Mouse (Mus musculus) CH12F3 (cell line): Measurements from ENCODE around the gene Klra7.
"Not testable (repeated sequence)": the region's sequence is repeated elsewhere in the genome, so short reads cannot be mapped to it uniquely, and the experiment has no call there.

ENCODE experiments used
- in situ Hi-C: fragments of 300-500 bp; cut with MboI; formaldehyde crosslinking; loops from 2 replicates; pipeline ENCODE4 v1.14.3; 2020; ENCODE audit warnings: low sequenced_read_pairs

Gene Klra7

DNA sequence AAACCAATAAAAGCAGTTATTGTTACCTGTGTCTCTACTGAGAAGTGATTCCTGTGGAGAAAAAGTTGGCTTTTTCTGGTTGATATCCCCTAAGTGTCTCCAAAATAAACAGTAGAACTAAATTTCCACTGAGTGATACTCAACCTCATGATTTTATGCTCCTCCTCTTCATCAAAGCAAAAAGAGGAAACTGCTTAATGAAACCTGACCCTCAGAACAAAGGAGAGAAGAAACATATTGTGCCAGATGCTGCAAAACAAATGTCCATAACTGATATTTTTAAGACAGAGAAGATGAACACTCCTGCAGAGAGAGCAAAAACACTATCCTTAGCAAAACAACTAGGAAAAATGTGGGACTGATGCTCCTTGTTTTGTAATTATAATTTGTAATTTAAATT is at the start of gene Klra7:
Gene Klra7, minus strand, starts transcription at position 101 of the 400 bp plus-strand sequence.
- in situ Hi-C loops: no loop called here

DNA sequence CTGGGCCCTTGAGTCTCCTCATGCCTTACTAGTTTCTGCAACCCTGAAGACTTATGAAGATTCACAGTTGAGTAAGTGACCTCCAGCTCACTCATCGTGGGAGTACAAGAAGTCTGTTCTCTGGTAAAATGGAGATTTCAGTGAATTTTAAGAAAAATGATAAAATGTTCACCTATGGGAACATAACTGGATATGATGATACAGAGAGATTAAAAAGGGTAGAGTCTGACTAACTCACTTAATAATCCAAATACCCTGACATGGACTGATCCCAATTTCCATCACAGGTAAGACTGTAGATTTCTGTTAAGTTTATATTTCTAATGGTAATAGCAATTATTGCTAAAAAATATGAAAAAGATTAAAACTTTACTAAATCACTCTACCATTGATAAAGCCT is 48.7 kb upstream of the Klra7 start, which contains the start of gene Klra10:
Gene Klra10, minus strand, starts transcription at position 101 of the 400 bp plus-strand sequence.
- in situ Hi-C loops: not testable (repeated sequence)

DNA sequence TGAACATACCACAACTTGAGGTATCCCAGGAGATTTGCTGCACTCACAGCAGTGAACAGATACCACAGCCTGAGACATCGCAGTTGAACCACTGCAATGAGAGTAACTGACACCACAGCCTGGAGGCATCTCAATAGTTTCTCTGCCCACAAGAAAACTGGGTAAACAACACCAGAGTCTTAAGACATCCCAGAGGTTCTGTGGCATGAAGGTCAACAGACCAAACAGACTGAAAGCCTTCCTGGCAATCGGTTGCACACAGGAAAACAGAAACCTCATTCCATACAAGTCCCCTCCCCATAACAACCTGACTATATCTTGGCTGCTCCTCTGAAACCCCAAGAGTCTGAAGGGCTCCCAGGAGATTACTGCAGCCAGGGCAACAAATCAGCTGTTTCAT is 22.2 kb upstream of the Klra7 start:
- in situ Hi-C loops: no loop called here

DNA sequence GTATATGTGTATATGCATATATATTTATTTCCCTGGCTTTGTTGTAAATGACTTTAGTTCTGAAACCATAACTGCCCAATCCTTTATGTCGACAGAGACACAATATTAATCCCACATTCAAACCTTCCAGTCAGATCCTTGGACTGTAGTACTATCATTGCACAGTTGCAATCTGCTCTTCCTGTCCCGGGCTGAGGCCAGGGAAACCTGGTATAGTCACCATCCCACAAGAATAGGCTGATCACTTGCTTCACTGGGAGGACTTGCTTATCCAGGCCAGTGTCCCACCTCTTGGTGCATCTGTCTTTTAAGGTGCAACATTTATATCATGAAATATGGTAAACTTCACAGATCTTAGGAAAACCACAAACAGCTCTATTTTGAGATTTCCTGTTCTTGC is 4.4 kb upstream of the Klra7 start:
- in situ Hi-C loops: no loop called here

DNA sequence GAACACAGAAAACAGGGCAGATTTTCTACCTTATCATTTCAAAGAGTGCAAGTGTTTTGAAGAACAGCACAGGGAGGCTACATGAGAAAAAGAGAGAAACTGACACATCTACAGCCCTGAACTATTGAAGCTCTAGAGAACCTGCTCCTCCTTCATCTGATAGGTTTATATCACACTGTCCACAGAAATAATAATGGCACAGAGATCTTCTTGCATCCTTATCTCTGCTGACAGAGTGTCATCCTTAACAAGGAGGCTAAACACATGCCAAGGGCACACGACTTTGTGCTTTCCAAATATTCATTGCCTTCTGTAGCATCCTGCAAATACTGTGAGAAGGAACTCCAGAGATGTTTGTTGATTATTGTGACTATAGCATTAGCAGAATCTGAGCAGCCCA is 3.5 kb upstream of the Klra7 start:
- in situ Hi-C loops: no loop called here

DNA sequence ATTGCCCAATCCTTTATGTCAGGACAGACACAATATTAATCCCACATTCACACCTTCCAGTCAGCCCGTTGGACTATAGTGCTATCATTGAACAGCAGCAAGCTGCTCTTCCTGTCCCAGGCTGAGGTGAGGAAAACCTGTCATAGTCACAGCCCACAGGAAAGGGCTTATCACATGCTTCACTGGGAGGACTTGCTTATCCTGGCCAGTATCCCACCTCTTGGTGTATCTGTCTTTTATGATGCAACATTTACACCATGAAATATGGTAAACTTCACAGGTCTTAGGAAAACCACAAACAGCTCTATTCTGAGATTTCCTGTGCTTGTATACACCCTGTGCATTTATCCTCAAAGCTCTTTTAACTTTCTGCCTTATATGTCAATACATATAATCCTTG is 35.7 kb downstream of the Klra7 start:
- in situ Hi-C loops: not testable (repeated sequence)

DNA sequence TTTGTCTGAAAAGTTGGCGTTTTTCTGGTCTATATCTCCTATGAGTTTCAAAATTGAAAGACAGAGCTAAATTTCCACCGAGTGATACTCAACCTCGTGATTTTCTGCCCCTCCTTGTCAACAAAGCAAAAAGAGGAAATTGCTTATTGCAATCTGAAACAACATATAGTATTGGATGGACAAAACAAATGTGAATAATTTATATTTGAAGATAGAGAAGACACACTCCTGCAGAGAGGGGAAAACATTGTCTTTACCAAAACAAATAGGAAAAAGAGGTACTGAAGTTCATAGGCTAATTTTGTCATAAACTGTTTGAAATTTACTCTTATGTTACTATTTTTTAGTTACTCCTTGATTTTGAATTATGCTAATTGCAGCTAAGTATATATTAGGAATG is 40.1 kb downstream of the Klra7 start, which contains the start of gene Klra9:
Gene Klra9, minus strand, starts transcription at position 101 of the 400 bp plus-strand sequence.
- in situ Hi-C loops: not testable (repeated sequence)
